Mouse (Mus musculus): ENCODE measurements around the gene Acot11.

- TF ChIP-seq POLR2A (IDR thresholded peaks at IDR 0.05; ENCODE audit: borderline replicate concordance, low read depth, low read length) (no peak), CTCF (IDR thresholded peaks at IDR 0.05; ENCODE audit: low read depth, low read length) (no peak)
Measured at GRCm38 (mm10) chr4:106747001-106747580, 57.7 kb downstream of the Acot11 start.

All from bone marrow macrophage, adult 2 months (primary cell).